Mouse (Mus musculus) limb, embryonic 10.5 days (tissue): ENCODE data around the gene Cdc42ep4. TPM values are rescaled to one million over a fixed set of nuclear protein-coding genes. Genes with fewer than 3 reads are reported as not detected.
A peak's percentile ranks its signal among the peaks of the same experiment; 100 is the strongest.

Source experiments
- DNase-seq: peaks from one replicate; pipeline ENCODE4 v3.0.0-alpha.2; 2017; ENCODE audit warnings: low spot score
- H3K27ac ChIP-seq: fragments of 300-500 bp; sonication (generic); 2 replicates; pipeline ENCODE4 v1.5.1; 2016; ENCODE audit warnings: mild to moderate bottlenecking
- H3K27me3 ChIP-seq: fragments of 300-500 bp; sonication (generic); 2 replicates; pipeline ENCODE4 v1.6.1; 2016; ENCODE audit warnings: low read depth, mild to moderate bottlenecking; ENCODE audit not compliant: poor library complexity, severe bottlenecking
- H3K36me3 ChIP-seq: fragments of 300-500 bp; sonication (generic); 2 replicates; pipeline ENCODE4 v1.6.1; 2016; ENCODE audit warnings: mild to moderate bottlenecking, moderate library complexity
- H3K4me1 ChIP-seq: fragments of 300-500 bp; sonication (generic); 2 replicates; pipeline ENCODE4 v1.6.1; 2016
- H3K4me3 ChIP-seq: fragments of 300-500 bp; sonication (generic); 2 replicates; pipeline ENCODE4 v1.5.1; 2016; ENCODE audit warnings: mild to moderate bottlenecking, moderate library complexity
- H3K9me3 ChIP-seq: fragments of 300-500 bp; sonication (generic); replicated peaks from 2 replicates; pipeline ENCODE4 v1.6.1; 2016; ENCODE audit warnings: mild to moderate bottlenecking
- WGBS: fragments of 180-500 bp; shearing (Covaris S2); methylation state at CpG from one replicate; pipeline ENCODE4 v1.1.7; 2016; 5-methylcytosine and 5-hydroxymethylcytosine counted together
- polyA plus RNA-seq: library from polyadenylated mRNA; unstranded; fragments of >200 nt; fragmentation: Nextera tagmentation; extraction: Ambion mirVana; gene quantifications from 2 replicates; pipeline ENCODE4 v1.2.1, GENCODE M21; 2016

The Cdc42ep4 gene
- polyA plus RNA-seq = 111 and 130 TPM in 2 replicates

DNA sequence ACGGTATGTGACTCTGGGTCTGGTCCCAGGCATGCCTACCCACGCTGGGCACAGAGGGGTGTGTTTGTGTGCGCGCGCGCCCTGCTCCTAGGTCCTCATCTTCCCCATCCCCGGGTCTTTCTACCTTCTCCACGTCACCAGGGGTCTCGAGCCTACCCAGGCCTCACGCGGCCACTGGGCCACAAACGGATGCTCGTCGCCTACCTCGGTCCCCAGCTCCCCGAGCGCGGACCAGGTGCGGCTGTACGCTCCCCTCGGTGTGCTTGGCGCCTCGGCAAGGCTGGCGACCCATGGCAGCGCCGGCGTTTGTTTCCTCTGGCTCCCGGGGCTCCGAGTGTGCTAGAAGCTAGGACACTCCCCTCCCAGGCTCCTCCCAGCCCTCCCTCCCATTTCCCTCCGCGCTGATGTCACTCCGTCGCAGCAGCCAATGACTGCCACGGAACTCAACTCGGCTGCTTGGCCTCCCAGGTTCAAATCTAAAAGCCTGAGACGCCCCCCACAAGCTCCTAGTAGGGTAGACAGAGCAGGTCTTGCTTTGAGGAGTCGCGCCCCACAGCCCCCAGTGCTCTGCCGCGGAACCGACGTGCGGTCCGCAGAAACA, at the start of gene Cdc42ep4:
TSS of gene Cdc42ep4 (minus strand) at position 398 of the 601 bp plus-strand sequence.
- Histone ChIP-seq H3K9me3 (no peaks in the 10 kb centered on the region), H3K4me1 (peaks cover 63% of the 10 kb centered on the region)
- under 1% methylated on average over 44 of the region's 44 CpGs for WGBS

DNA sequence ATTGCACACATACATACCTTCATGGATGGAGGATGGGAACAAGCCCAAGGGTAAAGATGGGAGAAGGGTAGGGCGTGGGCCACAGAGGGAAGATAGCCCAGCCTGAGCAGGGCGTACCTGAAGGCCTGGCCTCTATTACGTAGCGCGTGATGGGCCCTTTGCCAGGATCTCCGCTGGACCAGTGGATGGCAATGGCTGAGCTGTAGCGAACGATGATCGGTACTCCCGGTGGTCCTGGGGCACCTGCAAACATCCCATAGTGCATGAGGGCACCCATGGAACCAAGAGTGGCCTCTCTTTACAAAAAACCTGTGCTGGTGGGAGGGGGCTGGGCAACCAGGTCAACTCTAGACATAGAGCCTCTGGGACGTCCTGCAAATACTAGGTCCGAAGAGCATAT, 48.3 kb upstream of the Cdc42ep4 start:
- no peaks in the 10 kb centered on the region for H3K27me3 ChIP-seq
- no peak overlapping the region for H3K4me3 ChIP-seq
- no peaks in the 10 kb centered on the region for H3K36me3 ChIP-seq
- H3K27ac ChIP-seq = no peak overlapping the region
- peaks cover 32% of the 10 kb centered on the region for H3K4me1 ChIP-seq
- no peak for DNase-seq
- WGBS = 97% methylated on average over 12 of the region's 12 CpGs
- H3K9me3 ChIP-seq = no peaks in the 10 kb centered on the region

More for the DNA sequence above, at the start of gene Cdc42ep4:
- Histone ChIP-seq H3K36me3 (peaks cover 21% of the 10 kb centered on the region), H3K27me3 (no peaks in the 10 kb centered on the region), H3K27ac (peak within 1 kb of the TSS; percentile 99), H3K4me3 (peak within 1 kb of the TSS; percentile 96)
- DNase-seq = peak; percentile 93

DNA sequence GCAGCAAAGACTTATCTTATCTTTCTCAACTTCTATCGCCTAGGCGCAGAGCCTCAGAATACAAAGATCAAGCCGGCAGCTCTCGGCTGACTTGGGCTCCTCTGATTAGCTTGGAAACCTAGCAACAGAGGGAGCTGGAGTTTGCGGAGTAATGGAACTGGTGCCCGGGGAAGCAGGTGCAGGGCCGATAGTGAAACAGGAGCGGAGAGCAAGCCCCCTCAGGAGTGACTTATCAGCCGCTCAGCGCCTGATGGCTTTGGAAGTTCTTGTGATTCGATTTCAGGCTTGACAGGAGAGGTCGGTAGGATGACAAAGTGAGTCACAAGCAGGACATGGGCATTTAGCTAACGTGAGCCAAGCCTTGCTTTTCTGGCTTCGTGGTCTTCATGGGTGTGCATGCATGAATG, 47.4 kb upstream of the Cdc42ep4 start:
- Histone ChIP-seq H3K4me1 (peaks cover 32% of the 10 kb centered on the region), H3K36me3 (no peaks in the 10 kb centered on the region), H3K4me3 (no peak overlapping the region), H3K27ac (no peak overlapping the region), H3K9me3 (no peaks in the 10 kb centered on the region), H3K27me3 (no peaks in the 10 kb centered on the region)
- no peak for DNase-seq
- WGBS = 86% methylated on average over 14 of the region's 14 CpGs

DNA sequence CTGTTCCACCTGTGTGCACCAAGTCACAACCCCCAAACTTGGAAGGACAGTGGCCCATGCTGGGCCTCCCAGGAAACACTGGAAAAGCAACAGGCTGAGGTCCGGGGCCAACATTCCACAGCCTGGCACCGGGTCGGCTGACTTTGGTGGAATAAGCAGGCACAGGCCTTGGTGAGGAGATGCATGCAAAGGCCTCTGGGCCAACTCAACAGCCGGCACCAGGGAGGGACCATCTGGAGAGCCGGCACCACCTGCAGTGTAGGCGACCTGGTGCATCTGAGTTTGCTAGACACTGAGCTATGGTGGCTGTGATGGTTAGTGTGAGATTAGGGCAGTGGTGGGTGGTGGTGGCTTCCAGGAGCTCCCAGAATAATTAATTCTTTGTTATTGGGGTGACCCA, 46.3 kb upstream of the Cdc42ep4 start:
- Histone ChIP-seq H3K9me3 (no peaks in the 10 kb centered on the region), H3K4me3 (no peak overlapping the region), H3K27me3 (no peaks in the 10 kb centered on the region), H3K36me3 (no peaks in the 10 kb centered on the region), H3K27ac (peak overlapping the region; percentile 78), H3K4me1 (peaks cover 30% of the 10 kb centered on the region)
- DNase-seq = no peak
- 84% methylated on average over 6 of the region's 6 CpGs for WGBS

- peaks cover 27% of the 10 kb centered on the region for H3K4me1 ChIP-seq
- no peak overlapping the region for H3K4me3 ChIP-seq
- H3K9me3 ChIP-seq = no peaks in the 10 kb centered on the region
- DNase-seq = no peak
- 78% methylated on average over 19 of the region's 19 CpGs for WGBS
- no peaks in the 10 kb centered on the region for H3K36me3 ChIP-seq
- no peaks in the 10 kb centered on the region for H3K27me3 ChIP-seq
- H3K27ac ChIP-seq = peak overlapping the region; percentile 78
Measured at GRCm38 (mm10) chr11:113797014-113797983, 45.6 kb upstream of the Cdc42ep4 start.

DNA sequence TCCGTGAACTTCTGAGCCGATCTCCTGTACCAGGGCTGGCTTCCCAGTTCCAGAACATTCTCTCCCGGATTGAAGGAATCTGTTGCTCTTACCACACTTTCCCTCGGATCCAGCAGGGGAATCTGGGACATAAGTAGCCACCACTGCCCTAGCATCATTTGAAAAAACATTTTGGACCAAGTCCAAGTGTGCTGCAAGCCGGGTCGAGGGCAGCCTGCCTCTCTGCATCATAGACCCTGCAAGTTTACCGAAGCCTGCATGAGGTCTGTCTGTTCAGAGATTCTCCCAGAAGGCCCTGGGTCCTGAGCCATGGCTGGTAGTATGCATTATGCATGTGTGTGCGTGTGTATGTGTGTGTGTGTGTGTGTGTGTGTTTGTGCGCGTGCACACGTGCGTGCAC, 44.2 kb upstream of the Cdc42ep4 start:
- Histone ChIP-seq H3K4me3 (no peak overlapping the region), H3K36me3 (no peaks in the 10 kb centered on the region), H3K27ac (no peak overlapping the region), H3K27me3 (no peaks in the 10 kb centered on the region), H3K9me3 (no peaks in the 10 kb centered on the region), H3K4me1 (peaks cover 33% of the 10 kb centered on the region)
- WGBS = 94% methylated on average over 12 of the region's 12 CpGs
- DNase-seq = no peak

GRCm38 (mm10) chr11:113791357-113792215, 39.9 kb upstream of the Cdc42ep4 start:
- 55% methylated on average over 16 of the region's 16 CpGs for WGBS
- peak overlapping the region; percentile 81 for H3K27ac ChIP-seq
- no peak overlapping the region for H3K4me3 ChIP-seq
- no peak for DNase-seq
- no peaks in the 10 kb centered on the region for H3K9me3 ChIP-seq
- H3K4me1 ChIP-seq = peaks cover 49% of the 10 kb centered on the region
- H3K27me3 ChIP-seq = no peaks in the 10 kb centered on the region
- H3K36me3 ChIP-seq = no peaks in the 10 kb centered on the region

GRCm38 (mm10) chr11:113789101-113789500, 37.4 kb upstream of the Cdc42ep4 start:
- Histone ChIP-seq H3K27me3 (no peaks in the 10 kb centered on the region), H3K4me1 (peaks cover 72% of the 10 kb centered on the region), H3K36me3 (no peaks in the 10 kb centered on the region), H3K27ac (peak overlapping the region; percentile 59), H3K4me3 (no peak overlapping the region), H3K9me3 (no peaks in the 10 kb centered on the region)
- no peak for DNase-seq
- 16% methylated on average over 1 of the region's 1 CpGs for WGBS

DNA sequence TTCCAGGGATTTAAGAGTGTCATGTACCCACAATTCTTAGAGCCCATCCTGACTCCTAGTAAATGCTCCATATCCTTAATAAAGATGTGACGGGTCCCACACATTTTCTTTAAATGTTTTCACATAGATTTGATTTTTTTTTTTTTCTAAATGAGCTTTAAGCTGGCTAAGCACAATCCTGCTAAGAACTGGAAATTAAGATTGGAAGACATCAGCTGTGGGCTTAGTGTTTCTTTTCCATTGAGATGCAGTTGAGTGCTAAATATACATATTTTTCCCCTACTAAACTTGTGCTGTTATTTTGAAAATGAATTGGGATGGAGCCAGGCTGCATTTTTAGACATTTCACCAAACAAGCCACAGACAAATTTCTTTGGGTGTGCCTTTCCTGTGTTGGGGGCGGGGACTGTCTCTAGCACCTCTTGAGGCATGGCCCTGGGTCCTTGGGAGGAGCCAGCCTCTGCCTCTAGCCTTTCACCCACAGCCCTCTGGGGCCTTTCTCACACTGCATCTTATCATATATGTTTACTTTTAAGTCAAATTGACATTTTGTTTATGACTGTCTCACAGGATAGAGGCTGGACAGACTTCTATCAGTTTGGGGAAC, 36.6 kb upstream of the Cdc42ep4 start:
- Histone ChIP-seq H3K4me3 (no peak overlapping the region), H3K27me3 (no peaks in the 10 kb centered on the region), H3K4me1 (peaks cover 72% of the 10 kb centered on the region), H3K9me3 (no peaks in the 10 kb centered on the region), H3K36me3 (no peaks in the 10 kb centered on the region), H3K27ac (peak overlapping the region; percentile 94)
- WGBS = 73% methylated on average over 2 of the region's 2 CpGs
- DNase-seq = no peak

- H3K4me3 ChIP-seq = no peak overlapping the region
- H3K27me3 ChIP-seq = no peaks in the 10 kb centered on the region
- H3K4me1 ChIP-seq = peaks cover 71% of the 10 kb centered on the region
- H3K27ac ChIP-seq = peak overlapping the region; percentile 94
- no peak for DNase-seq
- no peaks in the 10 kb centered on the region for H3K9me3 ChIP-seq
- WGBS = 83% methylated on average over 13 of the region's 13 CpGs
- no peaks in the 10 kb centered on the region for H3K36me3 ChIP-seq
Measured at GRCm38 (mm10) chr11:113787432-113788182, 35.9 kb upstream of the Cdc42ep4 start.

GRCm38 (mm10) chr11:113787009-113787408, 35.3 kb upstream of the Cdc42ep4 start:
- Histone ChIP-seq H3K27me3 (no peaks in the 10 kb centered on the region), H3K4me1 (peaks cover 71% of the 10 kb centered on the region), H3K36me3 (no peaks in the 10 kb centered on the region), H3K27ac (peak overlapping the region; percentile 94), H3K4me3 (no peak overlapping the region), H3K9me3 (no peaks in the 10 kb centered on the region)
- no peak for DNase-seq
- WGBS = 85% methylated on average over 11 of the region's 11 CpGs

- Histone ChIP-seq H3K4me1 (peaks cover 70% of the 10 kb centered on the region), H3K4me3 (peak overlapping the region; percentile 46), H3K9me3 (no peaks in the 10 kb centered on the region), H3K27me3 (no peaks in the 10 kb centered on the region), H3K36me3 (no peaks in the 10 kb centered on the region), H3K27ac (peak overlapping the region; percentile 94)
- no peak for DNase-seq
- 47% methylated on average over 4 of the region's 4 CpGs for WGBS
Measured at GRCm38 (mm10) chr11:113786395-113786794, 34.7 kb upstream of the Cdc42ep4 start.
